Mouse (Mus musculus) skeletal muscle tissue, adult 2 months (tissue): ENCODE data around the gene Cntn3.

Source experiments
- DNase-seq: peaks from one replicate; pipeline ENCODE4 v3.0.0-alpha.2; 2012; ENCODE audit warnings: low read depth, low spot score

Cntn3 gene

DNA sequence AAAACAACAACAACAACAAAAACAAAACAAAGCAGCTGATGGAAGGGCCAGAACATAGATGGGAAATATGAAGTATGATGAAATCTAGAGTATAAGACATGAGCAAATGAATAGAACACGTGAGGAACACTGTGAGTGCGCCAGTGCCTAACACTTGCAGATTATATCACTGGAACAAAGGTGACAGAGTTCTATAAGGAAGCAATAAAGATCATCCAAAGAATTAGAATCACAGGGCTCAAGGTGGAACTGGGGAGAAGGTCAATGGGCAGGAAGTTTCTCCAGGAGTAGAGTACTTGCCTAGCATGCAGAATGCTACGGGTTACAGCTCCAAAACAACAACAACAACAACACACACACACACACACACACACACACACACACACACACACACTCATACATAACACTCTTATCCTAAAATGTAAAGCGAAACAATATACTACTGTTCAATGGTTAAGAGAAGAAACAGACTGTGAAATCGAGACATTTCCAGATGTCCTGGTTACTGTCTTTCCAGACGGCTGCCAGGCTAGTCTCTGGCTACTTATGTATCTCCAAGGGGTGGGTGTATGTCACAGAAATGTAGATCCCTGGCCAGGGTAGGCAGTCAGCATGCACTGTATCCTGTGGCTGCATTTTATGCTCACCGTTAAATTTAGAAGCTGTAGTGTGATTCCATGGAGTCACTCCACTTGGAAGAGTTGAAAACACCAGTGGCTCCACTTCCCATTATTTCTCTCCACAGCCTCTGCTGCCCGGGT lies 94.4 kb downstream of the Cntn3 start:
- DNase-seq = no peak

DNA sequence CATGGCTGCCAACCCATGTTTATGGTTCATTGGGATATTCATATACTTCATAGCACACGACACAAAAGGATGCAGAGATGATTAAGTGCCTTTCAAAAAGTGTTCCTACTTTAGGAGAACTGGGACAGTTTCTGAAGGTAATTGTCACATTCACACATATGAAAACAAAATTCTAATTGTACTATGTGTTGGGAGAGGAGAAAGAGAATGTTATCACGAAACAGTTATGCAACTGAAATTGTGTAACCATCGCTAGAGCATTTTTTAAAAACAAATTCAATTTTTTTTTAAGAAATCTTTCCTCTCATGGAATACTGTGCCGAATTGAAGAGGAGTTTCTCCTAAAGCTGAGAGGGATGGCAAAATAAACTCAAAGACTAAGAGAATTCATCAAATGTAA lies 134.5 kb downstream of the Cntn3 start:
- no peak for DNase-seq

DNA sequence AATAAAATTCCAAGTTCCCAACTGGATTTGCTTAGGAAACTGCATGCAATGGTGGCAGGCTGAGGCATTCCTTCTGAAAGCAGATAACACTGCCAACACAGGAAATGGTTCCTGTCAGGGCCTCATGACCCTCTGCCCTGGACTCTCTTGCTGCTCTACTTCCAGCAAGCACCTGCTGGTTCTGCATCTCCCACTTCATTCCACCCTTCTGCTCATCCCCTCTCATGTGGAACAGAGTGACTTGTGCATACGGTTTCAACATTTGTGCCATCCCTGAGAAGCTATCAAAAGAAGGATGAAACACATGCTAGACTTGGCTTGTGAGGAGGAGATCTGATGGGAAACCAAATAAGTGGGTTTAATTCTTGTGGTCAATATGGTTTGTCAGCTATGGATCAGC lies 145.4 kb downstream of the Cntn3 start:
- DNase-seq = no peak

DNA sequence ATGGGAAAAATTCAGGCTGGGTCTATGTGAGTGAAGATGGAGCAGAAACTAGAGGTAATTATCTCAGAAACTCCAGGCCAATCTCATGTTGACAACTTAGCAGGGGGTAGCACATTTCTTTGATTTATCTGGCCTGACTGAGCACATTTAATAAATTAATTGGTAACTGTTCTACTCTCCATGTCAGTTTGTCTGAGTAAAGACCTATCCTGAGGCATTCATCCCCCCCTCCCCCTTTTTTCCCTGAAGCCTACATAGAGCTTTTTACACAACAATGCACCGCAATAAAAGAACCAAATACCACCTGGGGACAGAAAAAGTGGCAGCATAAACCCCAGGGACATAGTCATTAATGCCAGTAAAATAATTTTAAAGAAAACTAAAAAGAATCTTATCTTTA lies 151.1 kb downstream of the Cntn3 start:
- DNase-seq = no peak

DNA sequence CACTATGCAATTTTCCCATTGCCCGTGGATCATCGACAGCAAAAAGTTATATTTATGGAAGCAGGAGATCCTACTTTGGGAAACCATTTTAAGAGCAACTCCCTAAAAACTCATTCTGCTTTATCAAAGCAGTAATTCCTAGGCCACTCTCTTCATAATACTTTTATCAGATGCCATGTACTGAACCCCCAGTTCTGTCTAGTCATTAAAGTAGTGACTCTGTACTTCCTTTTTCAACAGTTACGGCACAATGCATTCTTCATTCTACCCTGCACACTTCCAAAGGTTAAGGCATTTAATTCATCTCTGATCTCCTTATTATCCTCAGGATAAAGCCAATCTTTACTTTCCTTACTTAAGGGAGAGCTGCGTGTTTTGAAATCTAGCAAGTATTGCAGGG lies 184.3 kb downstream of the Cntn3 start:
- no peak for DNase-seq

DNA sequence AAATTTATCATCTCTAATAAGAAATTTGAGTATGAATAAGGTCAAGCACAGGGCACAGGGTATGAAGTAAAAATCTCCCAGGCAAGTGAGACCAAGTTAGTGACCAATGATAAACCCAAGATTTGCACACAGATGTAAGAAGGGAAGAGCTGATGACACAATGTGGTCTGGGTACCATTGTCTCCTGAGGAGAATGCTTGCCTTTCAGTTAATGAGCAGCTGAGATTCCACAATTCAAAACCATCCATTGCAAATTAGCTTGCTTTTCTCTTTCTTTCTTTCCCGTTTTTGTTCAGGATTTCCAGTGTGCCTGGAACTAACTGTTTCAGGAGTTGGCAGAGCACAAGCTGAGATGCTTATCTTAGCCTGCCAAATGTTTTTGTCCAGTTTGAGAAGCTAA lies 200.8 kb downstream of the Cntn3 start:
- DNase-seq = no peak

DNA sequence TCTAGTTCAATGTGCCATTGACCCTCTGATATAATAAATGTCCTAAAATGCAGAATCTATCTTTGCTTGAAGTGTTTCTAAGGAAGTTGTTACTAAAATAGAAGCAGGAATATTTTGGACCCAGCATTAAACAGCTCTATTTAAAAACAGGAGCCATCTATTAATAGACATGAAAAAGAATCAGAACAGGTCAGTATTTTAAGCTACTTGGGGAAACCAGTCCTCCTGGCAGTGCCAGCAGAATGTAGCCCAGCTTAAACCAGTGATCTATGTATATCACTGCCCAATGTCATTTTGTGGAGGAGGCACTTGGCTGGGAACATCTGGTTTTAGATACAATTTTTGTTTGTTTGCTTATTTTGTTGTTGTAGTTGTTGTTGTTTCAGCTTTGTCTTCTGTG lies 209.0 kb downstream of the Cntn3 start:
- no peak for DNase-seq

DNA sequence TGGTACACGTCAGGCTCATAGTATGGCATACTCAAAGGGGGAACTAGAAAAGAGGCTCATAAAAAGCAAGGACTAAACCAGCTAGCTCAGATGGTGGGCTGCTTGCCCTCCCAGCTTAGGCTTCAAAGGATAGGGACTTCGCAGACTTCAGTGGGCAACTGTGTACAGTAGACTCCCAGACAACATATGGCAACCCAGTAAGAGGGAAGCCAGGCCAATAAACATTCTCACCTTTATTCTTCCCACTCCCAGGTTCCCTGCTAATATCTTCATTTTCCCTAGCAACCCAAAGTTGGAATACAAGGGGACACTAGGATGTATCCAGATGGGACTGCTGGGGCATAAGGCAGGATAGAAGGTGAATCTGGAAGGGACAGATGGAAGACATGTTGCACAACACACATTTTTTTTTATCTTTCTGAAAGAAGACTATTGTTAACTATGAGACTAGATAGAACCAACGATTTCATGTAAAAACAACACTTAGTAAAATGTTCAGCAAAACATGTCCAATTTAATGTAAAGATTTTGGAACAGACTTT lies 209.5 kb downstream of the Cntn3 start:
- no peak for DNase-seq

DNA sequence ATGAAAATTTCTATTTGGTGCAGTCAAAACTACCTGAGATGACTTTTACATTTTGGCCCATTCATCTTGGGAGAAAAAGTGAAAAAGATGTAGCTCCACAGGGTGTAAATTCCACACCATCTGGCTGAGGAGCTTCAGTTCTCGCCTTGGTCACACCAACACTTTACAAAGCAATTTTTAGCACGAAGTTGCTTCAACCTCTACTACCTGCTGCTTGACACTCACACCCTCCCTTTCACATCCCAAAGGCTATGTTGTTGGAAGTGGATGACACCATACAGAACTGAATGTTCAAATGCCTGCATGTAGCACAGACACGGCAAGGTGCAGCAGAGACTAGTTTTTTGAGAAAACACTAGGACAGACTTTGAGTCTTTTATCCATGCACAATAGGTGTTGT lies 240.8 kb downstream of the Cntn3 start:
- DNase-seq = no peak

DNA sequence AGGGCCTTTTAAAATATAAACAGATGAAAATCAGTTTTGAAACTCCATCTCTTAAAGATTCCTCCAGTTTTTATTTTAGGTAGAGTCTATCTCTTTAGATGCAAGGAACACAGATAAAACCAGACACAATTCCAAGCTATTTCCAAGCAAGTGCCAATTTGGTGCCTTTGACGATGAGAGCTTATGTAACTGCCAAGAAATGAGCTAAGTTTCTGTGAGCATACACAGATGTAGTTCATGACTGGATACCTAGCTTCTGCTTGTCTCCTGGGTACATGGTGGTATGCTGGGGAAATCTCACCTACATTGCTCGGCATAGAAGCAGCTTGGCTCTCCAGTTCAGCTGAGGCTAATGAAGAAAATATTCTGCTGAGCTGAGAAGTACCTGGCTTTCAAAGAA lies 246.2 kb downstream of the Cntn3 start:
- no peak for DNase-seq

DNA sequence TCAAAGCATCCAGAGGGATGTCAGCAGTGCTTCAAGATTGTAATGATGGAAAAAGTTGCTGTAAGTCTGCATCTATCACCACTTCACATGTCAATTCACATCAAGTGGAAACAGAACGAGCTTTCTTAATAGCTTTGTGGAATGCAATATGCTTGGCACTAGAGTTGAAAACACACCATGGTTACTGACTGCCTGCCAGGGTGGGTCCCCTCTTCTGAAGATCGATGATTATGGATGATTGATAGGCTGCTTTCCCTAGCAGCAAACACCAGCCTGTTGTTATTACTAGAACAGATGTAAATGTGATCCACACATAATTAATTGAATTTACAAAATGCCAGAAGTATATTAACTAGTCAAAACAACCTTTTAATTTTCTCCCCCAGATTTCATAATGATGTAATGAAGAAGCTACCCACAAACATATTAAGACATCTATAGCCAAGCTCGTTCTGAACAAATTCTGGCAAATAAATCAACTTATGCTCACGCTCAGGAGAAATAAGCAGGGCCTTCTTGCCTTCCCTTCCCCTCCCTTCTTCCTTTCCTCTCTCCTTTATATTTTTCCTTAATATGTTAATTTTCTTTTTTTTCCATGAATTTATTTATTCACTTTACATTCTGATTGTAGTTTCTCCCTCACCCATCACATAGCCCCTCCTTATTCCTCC lies 250.2 kb downstream of the Cntn3 start:
- no peak for DNase-seq

DNA sequence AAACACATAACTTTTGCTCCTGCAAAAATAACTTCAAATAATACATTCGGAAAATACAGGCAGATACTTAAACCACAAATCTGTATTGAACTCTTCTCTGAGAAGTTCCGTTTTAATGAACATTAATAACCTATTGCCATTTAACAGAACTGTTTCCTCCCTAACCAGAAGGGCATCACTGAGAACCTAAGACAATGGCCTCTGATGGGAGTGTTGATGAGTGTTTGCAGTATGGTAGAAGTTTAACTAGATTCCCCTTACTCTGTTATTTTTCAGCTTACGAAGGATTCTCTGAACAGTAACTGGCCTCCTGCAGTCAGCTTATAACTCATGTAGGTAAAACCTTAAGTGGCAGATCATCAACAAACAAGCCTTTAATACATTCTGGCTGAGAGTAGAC lies 253.1 kb downstream of the Cntn3 start:
- DNase-seq = no peak

DNA sequence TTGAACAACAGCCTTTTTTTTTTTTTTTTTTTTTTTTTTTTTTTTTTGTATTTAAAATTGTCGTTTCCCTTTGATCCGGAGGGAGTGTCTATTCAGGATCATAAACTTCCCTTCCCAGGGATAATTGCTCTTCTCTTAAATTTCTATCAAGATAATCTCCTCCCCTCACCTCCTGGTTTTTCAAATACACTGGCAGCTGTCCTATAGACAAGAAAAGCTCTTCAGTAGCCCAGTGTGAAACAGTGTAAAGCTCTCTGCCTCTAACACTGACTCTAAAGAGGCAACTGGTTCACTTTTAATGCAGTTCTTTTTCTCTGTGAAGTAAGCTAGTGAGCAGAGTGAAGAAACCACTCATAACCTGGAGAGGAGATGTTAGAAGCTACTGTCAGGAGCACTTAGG lies 290.0 kb downstream of the Cntn3 start:
- no peak for DNase-seq

DNA sequence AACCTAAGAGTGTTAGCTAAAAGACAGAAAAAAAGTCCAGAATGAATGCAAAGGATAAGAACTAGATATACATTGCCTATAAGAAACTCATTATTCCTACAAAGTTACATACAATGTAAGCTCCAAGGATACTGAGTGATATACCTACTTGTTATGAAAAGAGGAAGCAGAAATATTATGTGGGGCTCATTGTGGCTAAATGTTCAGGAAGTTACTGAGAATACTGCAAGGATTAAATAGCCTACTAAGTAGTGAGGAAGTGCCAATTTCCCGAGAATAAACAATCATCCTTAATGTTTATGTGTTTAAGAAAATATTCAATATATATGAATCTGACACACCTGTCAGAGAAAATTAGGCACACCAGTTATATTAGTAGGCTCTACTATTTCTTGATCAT lies 341.9 kb downstream of the Cntn3 start:
- DNase-seq = no peak

DNA sequence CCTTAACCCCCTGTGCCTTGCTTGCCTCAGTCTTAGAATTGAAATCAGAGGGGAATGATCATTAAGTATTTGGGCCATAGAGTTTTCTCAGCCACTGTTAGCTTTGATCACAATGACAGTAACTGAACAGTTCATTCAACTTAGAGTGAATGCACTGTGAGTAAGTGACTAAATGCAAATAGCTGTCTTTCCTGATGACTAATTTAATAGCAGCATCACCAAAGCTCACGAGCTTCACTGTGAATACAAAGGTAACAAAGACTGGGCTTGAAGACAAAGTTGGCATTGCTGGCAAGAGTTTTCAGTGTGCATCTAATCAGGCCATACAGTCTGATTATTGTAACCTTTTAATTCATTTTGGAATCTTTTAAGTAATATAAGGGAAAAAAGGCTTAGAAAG lies 386.6 kb downstream of the Cntn3 start:
- DNase-seq = no peak

DNA sequence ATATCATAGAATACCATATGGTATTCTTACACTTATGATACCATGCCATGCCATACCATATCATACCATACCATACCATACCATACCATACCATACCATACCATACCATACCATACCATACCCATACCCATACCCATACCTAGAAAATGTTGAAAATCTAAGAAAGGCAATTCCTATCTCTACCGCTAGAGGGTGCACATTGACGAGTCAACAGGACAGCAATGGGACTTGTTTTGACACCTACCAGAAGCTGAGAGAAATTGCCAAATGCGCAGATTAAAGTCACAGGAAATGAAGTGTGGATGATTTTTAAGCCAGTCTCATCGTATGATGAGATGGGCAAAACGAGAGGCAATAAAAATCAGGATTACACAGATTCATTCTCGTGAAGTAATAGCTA lies 402.0 kb downstream of the Cntn3 start:
- no peak for DNase-seq

DNA sequence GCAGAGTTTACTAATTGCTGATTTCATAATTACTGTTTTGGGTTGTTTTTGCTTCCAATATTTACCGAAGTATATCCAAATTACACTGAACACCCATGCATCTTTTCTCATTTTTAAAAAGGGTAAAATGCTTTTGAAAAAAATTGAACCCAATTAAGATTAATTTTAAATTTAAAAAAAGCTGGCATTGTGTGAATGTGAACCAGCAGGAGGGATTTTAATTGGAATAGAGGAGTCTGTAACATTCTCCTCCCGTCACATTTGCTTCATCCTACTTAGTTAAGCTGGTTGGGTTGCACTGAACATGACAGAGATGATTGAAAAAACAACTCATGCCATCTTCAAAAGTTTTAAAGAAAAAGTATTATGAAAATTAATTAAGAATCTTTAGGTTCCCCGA lies 411.7 kb downstream of the Cntn3 start:
- DNase-seq = no peak

DNA sequence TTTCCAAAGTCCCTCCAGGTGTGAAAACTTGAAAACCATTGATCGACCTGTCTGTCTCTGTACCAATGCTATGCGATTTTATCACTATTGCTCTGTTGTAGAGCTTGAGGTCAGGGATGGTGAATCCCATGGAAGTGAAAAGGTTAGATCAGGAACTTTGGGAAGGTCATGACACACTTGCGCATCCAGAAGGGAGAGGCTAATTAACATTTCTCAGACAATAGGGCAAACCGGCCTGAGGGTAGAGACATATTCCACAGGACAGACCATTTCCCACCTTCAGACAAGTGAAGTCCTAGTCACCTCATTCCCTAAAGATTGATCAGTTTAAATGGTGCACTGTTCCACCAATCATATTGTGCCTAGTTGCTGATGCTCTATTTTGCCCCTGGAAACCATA lies 451.2 kb downstream of the Cntn3 start:
- DNase-seq = no peak

DNA sequence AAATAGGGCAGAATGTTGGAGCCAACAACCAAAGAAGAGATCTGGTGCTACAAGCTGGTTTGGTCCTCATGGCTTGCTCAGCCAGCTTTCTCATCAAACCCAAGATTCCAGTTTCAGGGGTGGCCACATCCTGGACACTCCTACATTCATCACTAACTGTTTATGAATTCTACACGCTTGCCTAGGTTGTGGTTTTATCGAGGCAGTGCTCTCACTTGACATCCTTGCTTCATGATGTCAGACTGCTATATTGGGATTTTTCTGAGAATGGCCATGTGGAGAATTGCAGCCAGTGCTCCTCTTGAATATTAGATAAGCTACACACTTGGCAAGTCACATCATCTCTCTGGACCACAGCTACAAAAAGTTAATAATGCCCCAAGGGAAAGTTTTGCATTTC lies 452.9 kb downstream of the Cntn3 start:
- no peak for DNase-seq

DNA sequence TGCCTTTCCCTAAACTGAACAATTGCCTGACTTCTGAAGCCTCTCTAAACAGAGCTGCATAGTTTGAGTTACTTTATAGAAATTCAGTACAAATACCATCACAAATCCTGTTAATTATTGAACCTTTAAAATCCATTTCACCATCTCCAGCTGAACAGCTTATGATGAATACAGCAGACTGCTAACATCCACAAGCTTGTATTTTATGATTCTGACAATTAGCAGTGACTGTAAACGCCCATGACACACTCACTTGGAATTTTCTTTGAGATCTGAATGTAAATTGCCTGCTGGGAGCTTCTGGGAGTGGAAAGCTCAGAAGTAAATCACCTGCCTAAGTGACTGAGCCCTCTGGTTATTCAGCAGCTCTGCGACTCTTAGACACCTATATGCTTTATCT lies 459.3 kb downstream of the Cntn3 start:
- DNase-seq = no peak
